Mouse (Mus musculus): Measurements from ENCODE around the gene Rnf149.

- TF ChIP-seq CTCF (IDR thresholded peaks at IDR 0.05; ENCODE audit: insufficient read depth, low read depth, low read length) (no peak), POLR2A (IDR thresholded peaks at IDR 0.05; ENCODE audit: insufficient read depth, low read depth, low read length) (no peak)
Observed at GRCm38 (mm10) chr1:39525763-39526162, 51.4 kb downstream of the Rnf149 start.
